Mouse (Mus musculus) myocyte (in vitro differentiated cells): ENCODE measurements around the gene Rbm17.

Experiments
- CEBPB ChIP-seq: IDR thresholded peaks from 2 replicates; pipeline ENCODE4 v1.6.1; 2011; ENCODE audit warnings: mild to moderate bottlenecking, moderate library complexity; ENCODE audit not compliant: poor library complexity, insufficient read depth, severe bottlenecking
- E2F4 ChIP-seq: IDR thresholded peaks from one replicate; pipeline ENCODE4 v1.6.1; 2011; ENCODE audit warnings: mild to moderate bottlenecking, control low read depth, moderate library complexity; ENCODE audit not compliant: insufficient read depth
- MAX ChIP-seq: IDR thresholded peaks from one replicate; pipeline ENCODE4 v1.6.1; 2011; ENCODE audit warnings: low read depth, mild to moderate bottlenecking, control low read depth
- MYOD1 ChIP-seq, 3 experiments: IDR thresholded peaks; one replicate each; pipeline ENCODE4 v1.6.1; 2011; ENCODE audit warnings: control low read depth in 2 of 3, low read depth in 2 of 3, mild to moderate bottlenecking in 2 of 3, moderate library complexity in 1 of 3; ENCODE audit not compliant: insufficient read length in 2 of 3, control insufficient read depth in 1 of 3
- MYOG ChIP-seq, 3 experiments: IDR thresholded peaks; one replicate each; pipeline ENCODE4 v1.6.1; 2011; ENCODE audit warnings: control low read depth in 2 of 3, low read depth in 2 of 3, mild to moderate bottlenecking in 2 of 3; ENCODE audit not compliant: insufficient read length in 2 of 3, control insufficient read depth in 1 of 3, insufficient read depth in 1 of 3
- POLR2A ChIP-seq: IDR thresholded peaks from one replicate; pipeline ENCODE4 v1.6.1; 2011; ENCODE audit warnings: low read depth, mild to moderate bottlenecking, control low read depth, moderate library complexity; ENCODE audit not compliant: insufficient read length
- POLR2AphosphoS2 ChIP-seq: IDR thresholded peaks from one replicate; pipeline ENCODE4 v1.6.1; 2011; ENCODE audit warnings: low read depth, control low read depth; ENCODE audit not compliant: insufficient read length
- TCF12 ChIP-seq: IDR thresholded peaks from one replicate; pipeline ENCODE4 v1.6.1; 2011; ENCODE audit warnings: mild to moderate bottlenecking, control low read depth; ENCODE audit not compliant: poor library complexity, insufficient read depth, severe bottlenecking
- USF1 ChIP-seq: IDR thresholded peaks from one replicate; pipeline ENCODE4 v1.6.1; 2011; ENCODE audit warnings: low read depth, mild to moderate bottlenecking, control low read depth, moderate library complexity

GRCm38 (mm10) chr2:11651476-11651875, 47.5 kb upstream of the Rbm17 start:
- no peak for TF ChIP-seq POLR2A
- no peak for TF ChIP-seq E2F4
- TF ChIP-seq MYOG (IDR thresholded peaks at IDR 0.05; ENCODE audit: control insufficient read depth in 1 of 3, insufficient read depth in 1 of 3, insufficient read length in 2 of 3, low read depth in 2 of 3), result no peak
- TF ChIP-seq TCF12, result no peak
- TF ChIP-seq MAX, result no peak
- no peak for TF ChIP-seq USF1
- TF ChIP-seq POLR2AphosphoS2, result no peak
- TF ChIP-seq CEBPB, result no peak
- no peak for TF ChIP-seq MYOD1 (IDR thresholded peaks at IDR 0.05; ENCODE audit: control insufficient read depth in 1 of 3, insufficient read length in 2 of 3, low read depth in 2 of 3)
